8 mouse cellular contexts compared by ENCODE assay signal in the genomic region with DNA sequence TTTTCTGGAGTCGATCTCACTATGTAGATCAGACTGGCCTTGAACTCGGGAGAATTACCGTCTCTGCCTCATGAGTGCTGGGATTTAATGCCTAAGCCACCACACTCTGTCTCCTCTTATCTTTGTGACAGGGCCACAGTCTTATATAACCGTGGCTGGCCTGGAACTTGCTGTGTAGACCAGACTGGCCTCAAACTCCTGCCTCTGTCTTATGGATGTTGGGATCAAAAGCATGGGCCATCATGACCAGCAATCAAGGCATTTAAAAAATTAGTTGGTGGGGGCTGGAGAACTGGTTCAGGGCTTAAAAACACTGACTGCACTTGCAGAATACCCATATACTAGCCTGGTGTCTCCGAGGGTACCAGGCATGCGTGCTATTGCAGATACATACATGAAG. TPM values are rescaled to one million over a fixed set of nuclear protein-coding genes. Genes with fewer than 3 reads are reported as not detected.
A peak's percentile ranks its signal among the peaks of the same experiment; 100 is the strongest.
DNase-seq lines count a peak whose midpoint lies in the region; ATAC-seq and TF ChIP-seq lines count a peak whose summit lies in the region.

A gene (minus strand): TSS at position 299 of the 400 bp plus-strand sequence.

- no peaks in the 10 kb centered on the region for H3K36me3 ChIP-seq in forebrain, postnatal 0 days (ENCODE audit: insufficient read depth)
- H3K36me3 ChIP-seq in limb, embryonic 15.5 days: 0 out of 2 replicates have a peak, but pooled peaks cover 6% of the 10 kb centered on the region

- no peak for ATAC-seq in forebrain, postnatal 0 days
- ATAC-seq in limb, embryonic 15.5 days (ENCODE audit: insufficient number of reproducible peaks, low FRiP score, low TSS enrichment, low read depth): no peak

- 29% methylated on average over 6 of the region's 6 CpGs for WGBS in forebrain, postnatal 0 days
- WGBS in limb, embryonic 15.5 days: 28% methylated on average over 6 of the region's 6 CpGs

- H3K9me3 ChIP-seq in forebrain, postnatal 0 days (ENCODE audit: low read length): no peaks in the 10 kb centered on the region
- H3K9me3 ChIP-seq in limb, embryonic 15.5 days: no peaks in the 10 kb centered on the region

- peak within 1 kb of the TSS; percentile 69 for H3K9ac ChIP-seq in forebrain, postnatal 0 days
- H3K9ac ChIP-seq in limb, embryonic 15.5 days: peak within 1 kb of the TSS; percentile 85

- peak within 1 kb of the TSS; percentile 64 for H3K4me2 ChIP-seq in forebrain, postnatal 0 days (ENCODE audit: low read depth)
- peak within 1 kb of the TSS; percentile 72 for H3K4me2 ChIP-seq in limb, embryonic 15.5 days

- no peak for TF ChIP-seq CTCF in left cerebral cortex, adult 2 months (IDR thresholded peaks at IDR 0.05)
- no peak for TF ChIP-seq CTCF in forebrain, postnatal 0 days (IDR thresholded peaks at IDR 0.05; ENCODE audit: low read depth)

- DNase-seq in left cerebral cortex, adult 2 months (ENCODE audit: extremely low spot score in 1 of 2, low spot score in 2 of 2): no peak
- DNase-seq in left cerebral cortex, adult 9 months (ENCODE audit: low spot score in 2 of 2): no peak
- peak; percentile 45 for DNase-seq in adrenal gland, postnatal 14 days
- DNase-seq in forebrain, postnatal 0 days: no peak
- DNase-seq in cerebellum, adult 11-12 months: no peak
- no peak for DNase-seq in embryo, embryonic 9.5 days (ENCODE audit: extremely low spot score)
- no peak for DNase-seq in lung, adult 18-20 months

- H3K4me3 ChIP-seq in left cerebral cortex, adult 2 months: peak within 1 kb of the TSS; percentile 87
- peak within 1 kb of the TSS; percentile 73 for H3K4me3 ChIP-seq in forebrain, postnatal 0 days (ENCODE audit: low read depth, low read length)
- H3K4me3 ChIP-seq in limb, embryonic 15.5 days: peak within 1 kb of the TSS; percentile 85

- no peaks in the 10 kb centered on the region for H3K27me3 ChIP-seq in forebrain, postnatal 0 days (ENCODE audit: insufficient read depth, low read length)
- no peaks in the 10 kb centered on the region for H3K27me3 ChIP-seq in limb, embryonic 15.5 days

- peak within 1 kb of the TSS; percentile 96 for H3K27ac ChIP-seq in left cerebral cortex, adult 2 months
- peak within 1 kb of the TSS; percentile 88 for H3K27ac ChIP-seq in forebrain, postnatal 0 days (ENCODE audit: low read depth, low read length)
- H3K27ac ChIP-seq in limb, embryonic 15.5 days: peak within 1 kb of the TSS; percentile 87

- H3K4me1 ChIP-seq in forebrain, postnatal 0 days (ENCODE audit: insufficient read depth): peaks cover 15% of the 10 kb centered on the region
- peaks cover 25% of the 10 kb centered on the region for H3K4me1 ChIP-seq in limb, embryonic 15.5 days

- intact Hi-C loops in left cerebral cortex, adult 2 months (cut with DNase I): no loop called here

RNA-seq across cellular contexts. Expression of the gene that starts here (rescaled TPM):
- total RNA-seq in left cerebral cortex, adult 2 months (2021): 10 to 100 TPM; 15.4 to 16.2 TPM
- 10.6 and 12.1 TPM in 2 replicates for total RNA-seq in adrenal gland, postnatal 14 days (2021)
- 8.2 and 10.3 TPM in 2 replicates for total RNA-seq in forebrain, postnatal 0 days (2014; rRNA removed)
- 7.8 and 10.0 TPM in 2 replicates for polyA plus RNA-seq in forebrain, postnatal 0 days (2015; fragmentation: Nextera tagmentation; extraction: Ambion mirVana)
- polyA plus RNA-seq in limb, embryonic 15.5 days (2015; fragmentation: Nextera tagmentation; extraction: Ambion mirVana): 13.7 and 14.0 TPM in 2 replicates
